Comparison of ENCODE assay signal across 8 mouse cellular contexts in the genomic region with DNA sequence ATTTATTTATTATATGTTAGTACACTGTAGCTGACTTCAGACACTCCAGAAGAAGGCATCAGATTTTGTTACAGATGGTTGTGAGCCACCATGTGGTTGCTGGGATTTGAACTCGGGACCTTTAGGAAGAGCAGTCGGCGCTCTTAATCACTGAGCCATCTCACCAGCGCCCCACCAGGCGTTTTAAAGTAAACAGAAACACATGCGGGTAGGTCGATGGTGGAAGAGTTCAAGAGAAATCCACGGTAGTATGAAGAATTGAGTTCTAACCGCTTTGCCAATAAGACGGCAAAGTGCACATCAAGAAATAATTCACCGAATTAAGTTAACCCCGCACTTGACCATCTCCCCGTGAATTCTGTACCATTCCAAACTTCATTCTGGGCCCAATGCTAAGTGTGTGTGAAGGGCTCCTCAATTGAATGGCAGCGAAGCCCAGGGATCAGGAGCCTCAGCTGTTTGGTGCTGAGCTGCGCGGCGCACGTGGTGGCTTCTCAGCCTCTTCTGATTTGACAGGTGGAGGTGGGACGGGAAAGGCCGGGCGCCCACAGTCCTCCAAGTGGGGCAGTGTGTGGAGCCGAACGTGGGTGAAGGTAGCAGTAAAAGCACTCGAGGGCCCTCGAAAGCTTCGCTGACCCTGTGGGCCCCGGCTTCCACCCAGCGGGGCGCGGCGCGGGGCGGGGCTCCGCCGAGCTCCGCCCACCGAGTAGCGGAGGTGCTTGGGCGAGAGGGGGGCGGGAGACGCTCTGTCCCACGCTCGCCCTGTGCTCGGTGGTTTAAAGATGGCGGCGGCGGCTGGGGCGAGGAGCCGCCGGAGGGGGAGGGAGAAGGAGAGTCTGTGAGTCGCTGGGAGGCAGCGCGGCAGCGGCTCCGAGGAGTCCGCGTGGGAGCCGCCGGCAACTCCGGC. TPM values are rescaled to one million over a fixed set of nuclear protein-coding genes. Genes with fewer than 3 reads are reported as not detected.
A peak's percentile ranks its signal among the peaks of the same experiment; 100 is the strongest.
DNase-seq lines count a peak whose midpoint lies in the region; ATAC-seq and TF ChIP-seq lines count a peak whose summit lies in the region.

Abl2 (plus strand) TSS at position 763 of the 907 bp plus-strand sequence.

- peaks cover 32% of the 10 kb centered on the region for H3K79me3 ChIP-seq in C2C12 (ENCODE audit: low read depth)

- H3K4me1 ChIP-seq in erythroblast, embryonic 14.5 days (ENCODE audit: control insufficient read depth): peaks cover 23% of the 10 kb centered on the region
- H3K4me1 ChIP-seq in heart, embryonic 12.5 days (replicated peaks): peaks cover 10% of the 10 kb centered on the region
- H3K4me1 ChIP-seq in liver, embryonic 12.5 days: peaks cover 26% of the 10 kb centered on the region
- 0 out of 2 replicates have a peak, but pooled peaks cover 4% of the 10 kb centered on the region for H3K4me1 ChIP-seq in stomach, embryonic 15.5 days

- no peak for TF ChIP-seq CTCF in C2C12 (IDR thresholded peaks at IDR 0.05; ENCODE audit: control insufficient read depth, insufficient read depth, insufficient read length)
- no peak for TF ChIP-seq CTCF in brain, embryonic 14.5 days (IDR thresholded peaks at IDR 0.05; ENCODE audit: borderline replicate concordance, extremely low read depth, insufficient read depth, insufficient read length)

- peaks cover 1% of the 10 kb centered on the region for H3K36me3 ChIP-seq in C2C12 (ENCODE audit: control insufficient read depth, insufficient read depth)
- no peaks in the 10 kb centered on the region for H3K36me3 ChIP-seq in erythroblast, embryonic 14.5 days (ENCODE audit: control insufficient read depth)
- no peaks in the 10 kb centered on the region for H3K36me3 ChIP-seq in heart, embryonic 12.5 days
- H3K36me3 ChIP-seq in liver, embryonic 12.5 days: no peaks in the 10 kb centered on the region
- no peaks in the 10 kb centered on the region for H3K36me3 ChIP-seq in stomach, embryonic 15.5 days

- ATAC-seq in heart, embryonic 12.5 days (ENCODE audit: insufficient number of reproducible peaks, low FRiP score): peak; percentile 97
- ATAC-seq in liver, embryonic 12.5 days: peak; percentile 95
- ATAC-seq in stomach, embryonic 15.5 days (ENCODE audit: insufficient read depth, low FRiP score, low read depth): peak; percentile 97

- DNase-seq in brain, embryonic 14.5 days (ENCODE audit: low read depth): peak; percentile 96
- peak; percentile 95 for DNase-seq in kidney, postnatal 10 days
- DNase-seq in natural killer cell, adult 2 months (ENCODE audit: low spot score in 2 of 2): peak; percentile 83 to 88

- peak within 1 kb of the TSS; percentile 73 for H3K4me2 ChIP-seq in heart, embryonic 12.5 days
- peak within 1 kb of the TSS; percentile 92 for H3K4me2 ChIP-seq in liver, embryonic 12.5 days
- H3K4me2 ChIP-seq in stomach, embryonic 15.5 days: peak within 1 kb of the TSS; percentile 77

- peak within 1 kb of the TSS; percentile 93 for H3ac ChIP-seq in C2C12 (ENCODE audit: control insufficient read depth, insufficient read length, low read depth)

- H3K9me3 ChIP-seq in erythroblast, embryonic 14.5 days (ENCODE audit: control insufficient read depth, low read length): no peaks in the 10 kb centered on the region
- no peaks in the 10 kb centered on the region for H3K9me3 ChIP-seq in heart, embryonic 12.5 days (replicated peaks)
- no peaks in the 10 kb centered on the region for H3K9me3 ChIP-seq in liver, embryonic 12.5 days (replicated peaks)
- no peaks in the 10 kb centered on the region for H3K9me3 ChIP-seq in stomach, embryonic 15.5 days

- 10% methylated on average over 54 of the region's 60 CpGs for WGBS in heart, embryonic 12.5 days
- WGBS in liver, embryonic 12.5 days (ENCODE audit: insufficient replicate concordance): 10% methylated on average over 54 of the region's 60 CpGs
- WGBS in stomach, embryonic 15.5 days: 8% methylated on average over 59 of the region's 60 CpGs

- peak within 1 kb of the TSS; percentile 95 for H3K27ac ChIP-seq in heart, embryonic 12.5 days (ENCODE audit: poor library complexity, severe bottlenecking)
- peak within 1 kb of the TSS; percentile 85 for H3K27ac ChIP-seq in liver, embryonic 12.5 days
- peak within 1 kb of the TSS; percentile 94 for H3K27ac ChIP-seq in stomach, embryonic 15.5 days

- peak within 1 kb of the TSS; percentile 96 for H3K9ac ChIP-seq in heart, embryonic 12.5 days
- peak within 1 kb of the TSS; percentile 96 for H3K9ac ChIP-seq in liver, embryonic 12.5 days
- H3K9ac ChIP-seq in stomach, embryonic 15.5 days: peak within 1 kb of the TSS; percentile 99

- H3K4me3 ChIP-seq in C2C12 (ENCODE audit: insufficient read depth, poor library complexity, severe bottlenecking): peak within 1 kb of the TSS; percentile 90
- H3K4me3 ChIP-seq in erythroblast, embryonic 14.5 days (replicated peaks): peak within 1 kb of the TSS; percentile 92
- H3K4me3 ChIP-seq in heart, embryonic 12.5 days: peak within 1 kb of the TSS; percentile 89
- peak within 1 kb of the TSS; percentile 97 for H3K4me3 ChIP-seq in liver, embryonic 12.5 days
- H3K4me3 ChIP-seq in stomach, embryonic 15.5 days (replicated peaks): peak within 1 kb of the TSS; percentile 98

- H3K79me2 ChIP-seq in C2C12 (ENCODE audit: control insufficient read depth, insufficient read depth): peaks cover 46% of the 10 kb centered on the region

- peak; percentile 92 for TF ChIP-seq POLR2A in brain, embryonic 14.5 days (IDR thresholded peaks at IDR 0.05; ENCODE audit: borderline replicate concordance, extremely low read depth, insufficient read depth, insufficient read length, poor library complexity, severe bottlenecking)

- no peaks in the 10 kb centered on the region for H3K27me3 ChIP-seq in C2C12 (ENCODE audit: control insufficient read depth, insufficient read depth, insufficient read length)
- H3K27me3 ChIP-seq in erythroblast, embryonic 14.5 days (ENCODE audit: control insufficient read depth): no peaks in the 10 kb centered on the region
- H3K27me3 ChIP-seq in heart, embryonic 12.5 days (replicated peaks): no peaks in the 10 kb centered on the region
- no peaks in the 10 kb centered on the region; the same call in 1 of the 2 replicates for H3K27me3 ChIP-seq in liver, embryonic 12.5 days (replicated peaks)
- no peaks in the 10 kb centered on the region for H3K27me3 ChIP-seq in stomach, embryonic 15.5 days (replicated peaks)

TF ChIP-seq in C2C12, 6 proteins besides CTCF, POLR2A, EP300 and RAD21:
- TF ChIP-seq MYOD1 (IDR thresholded peaks at IDR 0.05; ENCODE audit: control insufficient read depth, insufficient read length, low read depth) (no peak), USF1 (IDR thresholded peaks at IDR 0.05; ENCODE audit: low read depth) (no peak), MAX (IDR thresholded peaks at IDR 0.05) (no peak), MYOG (IDR thresholded peaks at IDR 0.05; ENCODE audit: control insufficient read depth, extremely low read depth, insufficient read length) (no peak), CEBPB (IDR thresholded peaks at IDR 0.05; ENCODE audit: low read depth) (no peak), FOSL1 (IDR thresholded peaks at IDR 0.05; ENCODE audit: insufficient read depth, low read length, poor library complexity, severe bottlenecking) (no peak)

RNA-seq across cellular contexts. Expression of gene Abl2, which starts in this region (rescaled TPM):
- polyA plus RNA-seq in C2C12 (2012; fragmentation: generic; extraction: Trizol): 17.1 TPM
- 12.7 and 22.1 TPM in 2 replicates for polyA plus RNA-seq in brain, embryonic 14.5 days (2012; rRNA removed)
- polyA plus RNA-seq in erythroblast, embryonic 14.5 days (2012): 0.16 and 0.21 TPM in 2 replicates
- 4.1 and 5.0 TPM in 2 replicates for polyA plus RNA-seq in heart, embryonic 12.5 days (2016; fragmentation: Nextera tagmentation; extraction: Ambion mirVana)
- 2.4 and 2.5 TPM in 2 replicates for polyA plus RNA-seq in liver, embryonic 12.5 days (2016; fragmentation: Nextera tagmentation; extraction: Ambion mirVana)
- 3.0 and 3.4 TPM in 2 replicates for polyA plus RNA-seq in stomach, embryonic 15.5 days (2015; fragmentation: Nextera tagmentation; extraction: Ambion mirVana)

Comparison
In these comparisons a context has a peak if more than half of its experiments do, and no peak if none do; other contexts are left out.
1. Peak in every context shown above with its lines: DNase-seq, ATAC-seq, H3K4me3 ChIP-seq and H3K27ac ChIP-seq.